Mouse (Mus musculus) erythroblast, embryonic 14.5 days (primary cell): ENCODE measurements around the gene Rai2. TPM values are rescaled to one million over a fixed set of nuclear protein-coding genes. Genes with fewer than 3 reads are reported as not detected.

ENCODE experiments used
- H3K27me3 ChIP-seq: 2 replicates; pipeline ENCODE4 v1.6.1; 2012; ENCODE audit warnings: inconsistent platforms; ENCODE audit not compliant: control insufficient read depth
- H3K36me3 ChIP-seq: 2 replicates; pipeline ENCODE4 v1.6.1; 2012; ENCODE audit warnings: mild to moderate bottlenecking, inconsistent platforms; ENCODE audit not compliant: control insufficient read depth
- H3K4me1 ChIP-seq: 2 replicates; pipeline ENCODE4 v1.6.1; 2012; ENCODE audit warnings: inconsistent platforms; ENCODE audit not compliant: control insufficient read depth
- H3K4me3 ChIP-seq: replicated peaks from 2 replicates; pipeline ENCODE3; 2012; ENCODE audit warnings: moderate library complexity, mild to moderate bottlenecking, inconsistent platforms
- H3K9me3 ChIP-seq: 2 replicates; pipeline ENCODE4 v1.6.1; 2012; ENCODE audit warnings: low read length, inconsistent platforms, mixed read lengths; ENCODE audit not compliant: control insufficient read depth
- GATA1 ChIP-seq: IDR thresholded peaks from 2 replicates; pipeline ENCODE4 v1.6.1; 2012; ENCODE audit warnings: low read length, inconsistent platforms, mixed read lengths
- TAL1 ChIP-seq: IDR thresholded peaks from 3 replicates; pipeline ENCODE4 v1.6.1; 2012; ENCODE audit warnings: low read length, inconsistent platforms, mixed read lengths
- polyA plus RNA-seq: library from polyadenylated mRNA; stranded (reverse); fragments of >175 nt; gene quantifications from 2 replicates; pipeline ENCODE4 v1.2.3, GENCODE M21; 2012

Rai2 gene
- polyA plus RNA-seq, 1 experiment, result not detected

DNA sequence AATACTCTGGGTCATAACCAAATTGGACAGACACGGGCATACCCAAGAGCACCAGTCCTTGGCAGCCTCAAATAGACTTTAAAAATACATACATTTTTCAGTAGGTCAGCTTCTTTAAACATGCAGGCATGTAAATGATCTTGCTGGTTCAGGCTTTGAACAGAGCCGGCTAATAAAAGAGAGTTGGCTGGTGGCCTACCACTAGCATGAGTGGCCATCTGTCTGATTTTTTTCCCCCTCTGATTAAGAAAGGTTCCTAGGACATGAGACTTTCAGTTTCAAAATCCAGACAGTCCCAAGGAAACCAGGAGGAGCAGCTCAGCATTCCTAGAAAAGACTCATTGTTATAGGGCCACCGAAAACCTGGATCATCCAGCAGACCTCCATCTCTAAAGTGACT, 15.0 kb downstream of the Rai2 start:
- TF ChIP-seq TAL1 (no peak), GATA1 (no peak)
- H3K4me3 ChIP-seq, result no peak overlapping the region
- H3K27me3 ChIP-seq, result no peaks in the 10 kb centered on the region
- no peaks in the 10 kb centered on the region for H3K36me3 ChIP-seq
- no peaks in the 10 kb centered on the region for H3K4me1 ChIP-seq
- no peaks in the 10 kb centered on the region for H3K9me3 ChIP-seq

DNA sequence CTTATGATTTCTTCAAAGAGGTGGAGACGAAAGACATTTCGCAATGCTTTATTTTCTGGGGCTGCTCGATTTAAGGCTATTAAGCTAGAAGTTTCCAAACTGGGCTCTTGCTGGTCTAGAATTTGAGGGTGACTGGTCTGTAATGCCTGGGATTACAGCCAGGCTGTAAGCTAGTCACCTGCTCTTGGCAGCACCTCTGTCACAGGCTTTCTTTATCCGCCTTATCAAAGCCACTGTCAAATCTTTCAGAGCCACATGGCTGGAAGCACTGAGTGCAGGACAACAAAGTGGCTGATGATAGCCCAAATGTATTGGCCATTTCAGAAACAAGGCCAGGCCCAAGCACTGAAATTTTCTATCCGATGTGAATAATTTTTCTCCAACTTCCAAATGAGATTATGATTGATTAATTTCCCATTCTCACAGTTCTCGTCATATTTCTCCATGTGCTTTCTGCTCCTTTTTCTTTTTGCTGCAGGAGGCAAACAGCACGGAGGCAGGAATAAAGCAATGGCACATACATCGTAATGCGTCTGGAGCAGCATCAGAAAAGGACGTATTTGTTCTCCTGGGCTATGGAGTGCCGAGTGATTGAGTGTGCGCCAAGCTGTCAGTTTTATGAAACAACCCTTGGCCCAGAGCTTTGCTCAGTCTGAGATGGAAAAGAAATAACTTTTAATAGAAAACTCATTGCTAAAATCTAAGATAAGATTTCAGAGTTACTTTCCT, 16.9 kb downstream of the Rai2 start:
- no peak for TF ChIP-seq GATA1
- no peak for TF ChIP-seq TAL1
- no peaks in the 10 kb centered on the region for H3K9me3 ChIP-seq
- no peaks in the 10 kb centered on the region for H3K4me1 ChIP-seq
- no peaks in the 10 kb centered on the region for H3K36me3 ChIP-seq
- no peaks in the 10 kb centered on the region for H3K27me3 ChIP-seq
- H3K4me3 ChIP-seq, result no peak overlapping the region

DNA sequence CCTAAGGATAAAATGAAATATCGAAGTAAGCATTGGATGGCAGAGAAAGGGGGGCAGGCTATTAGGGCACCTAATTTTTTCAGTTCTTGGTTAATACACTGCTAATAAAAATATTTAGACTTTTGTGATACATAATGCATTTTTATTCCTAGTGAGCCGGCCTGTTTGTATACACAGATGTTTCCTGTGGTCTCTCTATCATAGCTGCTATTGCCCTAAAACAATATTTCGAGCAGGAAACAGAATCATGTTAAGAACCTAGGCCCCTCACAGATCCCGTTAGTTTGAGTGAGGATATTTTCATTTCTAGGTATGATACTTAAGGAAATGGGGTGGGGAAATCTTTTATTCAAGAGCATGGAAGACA, 17.4 kb downstream of the Rai2 start:
- Histone ChIP-seq H3K36me3 (no peaks in the 10 kb centered on the region), H3K27me3 (no peaks in the 10 kb centered on the region), H3K9me3 (no peaks in the 10 kb centered on the region), H3K4me1 (no peaks in the 10 kb centered on the region), H3K4me3 (no peak overlapping the region)
- no peak for TF ChIP-seq GATA1
- TF ChIP-seq TAL1, result no peak

DNA sequence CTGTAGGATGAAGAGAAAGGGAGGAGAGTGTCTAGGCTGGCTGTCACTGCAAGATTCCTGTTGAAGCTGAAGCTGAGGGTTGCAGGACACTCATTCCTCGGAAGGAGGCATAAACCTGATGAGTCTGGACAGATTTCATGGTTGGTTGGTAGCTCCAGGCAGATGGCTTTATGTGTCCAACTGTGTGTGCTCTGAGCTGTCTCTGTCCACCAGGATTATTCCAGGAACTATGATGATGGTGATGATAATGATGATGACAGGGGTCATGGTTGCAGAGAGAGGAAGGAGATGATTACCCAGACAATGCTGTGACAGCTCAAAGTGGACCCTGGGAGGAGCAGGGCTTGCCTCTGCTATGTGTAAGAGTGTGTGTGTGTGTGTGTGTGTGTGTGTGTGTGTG, 22.5 kb downstream of the Rai2 start:
- Histone ChIP-seq H3K36me3 (no peaks in the 10 kb centered on the region), H3K4me3 (no peak overlapping the region), H3K9me3 (no peaks in the 10 kb centered on the region), H3K4me1 (no peaks in the 10 kb centered on the region), H3K27me3 (no peaks in the 10 kb centered on the region; the same call in 1 of the 2 replicates)
- TF ChIP-seq TAL1 (no peak), GATA1 (no peak)

DNA sequence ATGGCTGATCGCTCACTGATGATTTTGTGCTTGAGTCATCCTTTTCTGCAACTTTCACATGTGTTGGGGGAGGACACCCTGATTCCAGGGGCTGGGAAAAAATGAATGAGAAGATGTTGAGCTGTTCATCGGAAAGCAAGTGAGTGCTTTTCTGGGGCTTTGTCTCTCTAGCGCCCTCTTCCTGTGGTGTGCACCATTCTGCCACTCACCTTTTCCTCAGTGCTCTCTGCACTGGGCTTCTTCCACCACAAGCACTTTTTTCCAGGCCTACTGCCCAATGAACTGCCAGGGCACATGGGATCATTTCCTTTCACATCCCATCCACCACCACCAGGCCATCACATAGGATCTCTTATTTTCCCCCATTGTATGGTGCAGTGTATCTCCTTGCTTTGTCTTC, 26.2 kb downstream of the Rai2 start:
- Histone ChIP-seq H3K4me1 (no peaks in the 10 kb centered on the region), H3K36me3 (no peaks in the 10 kb centered on the region), H3K9me3 (no peaks in the 10 kb centered on the region), H3K4me3 (no peak overlapping the region), H3K27me3 (no peaks in the 10 kb centered on the region; the same call in 1 of the 2 replicates)
- TF ChIP-seq TAL1 (no peak), GATA1 (no peak)

DNA sequence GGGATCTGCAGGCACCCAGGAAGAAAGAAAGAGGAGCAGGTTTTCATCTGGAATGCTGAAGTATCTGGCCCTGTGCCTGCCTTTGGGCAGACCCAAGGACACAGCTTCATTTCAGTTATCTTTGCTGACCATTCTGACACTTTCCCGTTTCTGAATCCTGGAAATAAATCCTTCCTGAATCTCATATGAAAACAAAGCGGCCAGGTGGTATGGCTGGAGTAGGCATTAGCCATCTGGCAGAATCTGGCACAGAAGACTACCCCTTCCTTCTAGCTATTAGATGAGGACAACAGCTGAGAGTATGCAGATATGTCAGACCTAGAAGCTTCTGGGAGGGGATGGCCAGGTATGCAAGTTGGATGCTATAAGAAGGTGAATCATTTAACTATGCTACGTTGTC, 28.4 kb downstream of the Rai2 start:
- Histone ChIP-seq H3K36me3 (no peaks in the 10 kb centered on the region), H3K27me3 (no peaks in the 10 kb centered on the region; the same call in 1 of the 2 replicates), H3K4me1 (no peaks in the 10 kb centered on the region), H3K4me3 (no peak overlapping the region), H3K9me3 (no peaks in the 10 kb centered on the region)
- TF ChIP-seq GATA1 (no peak), TAL1 (no peak)

DNA sequence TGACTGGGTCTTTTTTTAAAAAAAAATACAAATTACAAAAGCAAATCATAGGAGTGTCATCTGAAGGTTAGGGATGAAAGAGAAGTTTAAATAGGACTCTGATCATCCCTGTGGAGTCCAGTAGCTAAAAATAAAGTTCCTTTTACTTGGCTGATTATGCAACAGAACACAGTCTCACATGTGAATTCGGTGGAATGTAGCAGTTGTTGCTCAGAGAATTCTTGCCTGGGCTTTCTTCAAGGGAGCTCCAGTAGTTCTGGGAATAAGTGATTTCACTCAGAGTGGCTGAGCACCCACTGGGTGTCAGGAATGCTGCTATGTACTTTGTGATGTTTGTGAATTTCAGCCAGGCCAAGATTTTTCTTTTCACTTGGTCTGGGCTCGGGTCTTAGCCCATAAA, 30.5 kb downstream of the Rai2 start:
- TF ChIP-seq TAL1 (no peak), GATA1 (no peak)
- H3K27me3 ChIP-seq, result no peaks in the 10 kb centered on the region; the same call in 1 of the 2 replicates
- H3K9me3 ChIP-seq, result no peaks in the 10 kb centered on the region
- H3K36me3 ChIP-seq, result no peaks in the 10 kb centered on the region
- no peaks in the 10 kb centered on the region for H3K4me1 ChIP-seq
- H3K4me3 ChIP-seq, result no peak overlapping the region

DNA sequence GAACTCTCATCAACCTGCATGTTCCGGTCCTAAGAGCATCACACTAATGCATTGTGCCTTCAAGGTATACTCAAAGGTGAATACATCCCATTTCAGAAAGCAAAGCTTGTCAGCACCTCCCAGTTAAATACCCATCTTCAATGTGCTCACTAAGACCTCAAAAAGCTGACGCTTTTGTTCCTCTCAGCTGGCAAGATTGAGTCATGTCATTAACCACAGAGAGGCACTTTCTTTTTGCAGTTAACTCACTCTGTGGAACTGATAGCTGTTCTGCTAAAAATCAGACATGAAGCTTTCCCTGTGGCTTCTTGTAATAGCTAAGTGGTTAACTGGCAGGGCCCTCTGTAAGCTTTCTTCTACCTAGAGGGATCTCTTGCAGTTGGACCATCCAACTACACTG, 36.6 kb downstream of the Rai2 start:
- no peaks in the 10 kb centered on the region; the same call in 1 of the 2 replicates for H3K27me3 ChIP-seq
- H3K4me1 ChIP-seq, result no peaks in the 10 kb centered on the region
- TF ChIP-seq GATA1 (no peak), TAL1 (no peak)
- H3K4me3 ChIP-seq, result no peak overlapping the region
- H3K36me3 ChIP-seq, result no peaks in the 10 kb centered on the region
- H3K9me3 ChIP-seq, result no peaks in the 10 kb centered on the region

DNA sequence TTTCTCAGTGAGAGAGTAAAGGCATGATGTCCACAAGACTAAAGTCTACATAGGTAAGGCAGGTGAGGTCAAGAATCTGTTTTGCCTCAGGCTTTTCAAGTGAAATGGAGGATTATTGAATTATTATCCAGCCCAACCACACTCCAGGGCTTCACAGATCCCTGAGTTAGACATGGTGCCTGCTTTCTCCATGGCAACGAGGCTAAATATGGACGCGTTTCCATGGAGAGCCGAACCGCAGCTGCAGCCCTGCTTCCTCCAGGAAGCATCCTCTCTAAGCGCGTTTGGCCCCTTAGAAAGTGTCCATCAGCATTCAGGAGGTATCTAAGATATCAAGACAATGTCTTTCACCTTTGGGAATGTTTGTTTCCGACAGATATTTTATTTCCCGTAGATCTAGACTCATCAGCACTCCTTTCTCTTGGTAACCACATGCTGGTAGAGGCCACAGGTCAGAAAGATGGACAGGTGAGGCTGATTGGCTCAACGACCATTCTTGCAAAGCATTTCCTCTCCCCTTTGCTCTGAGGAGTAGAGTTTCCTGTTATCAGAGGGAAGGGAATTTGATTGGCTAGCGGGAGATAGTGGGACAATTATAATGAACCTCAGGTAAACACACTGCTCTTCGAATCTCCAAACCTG, 59.6 kb downstream of the Rai2 start:
- H3K36me3 ChIP-seq, result no peaks in the 10 kb centered on the region
- no peaks in the 10 kb centered on the region for H3K4me1 ChIP-seq
- H3K27me3 ChIP-seq, result peaks cover 5% of the 10 kb centered on the region; the same call in 1 of the 2 replicates
- H3K9me3 ChIP-seq, result peaks cover 10% of the 10 kb centered on the region
- TF ChIP-seq TAL1 (no peak), GATA1 (no peak)
- H3K4me3 ChIP-seq, result no peak overlapping the region
